Mouse (Mus musculus) urinary bladder, postnatal 10 days (tissue): ENCODE data around the gene Rbm33.

Experiments
- DNase-seq: peaks from one replicate; pipeline ENCODE4 v3.0.0; 2022; ENCODE audit warnings: low spot score

Rbm33 gene

GRCm38 (mm10) chr5:28316722-28317245 is at the start of gene Rbm33:
Rbm33 (plus strand) TSS chr5:28317121.
- peak; percentile 45 for DNase-seq

- no peak for DNase-seq
Measured at GRCm38 (mm10) chr5:28267576-28267975, 49.3 kb upstream of the Rbm33 start.

GRCm38 (mm10) chr5:28269469-28269991 is 47.4 kb upstream of the Rbm33 start:
- no peak for DNase-seq

- DNase-seq = no peak
Measured at GRCm38 (mm10) chr5:28272836-28273235, 44.1 kb upstream of the Rbm33 start.

GRCm38 (mm10) chr5:28277279-28277678 is 39.6 kb upstream of the Rbm33 start:
- DNase-seq = no peak

- DNase-seq = no peak
Measured at GRCm38 (mm10) chr5:28289111-28289510, 27.8 kb upstream of the Rbm33 start.

GRCm38 (mm10) chr5:28290630-28291029 is 26.3 kb upstream of the Rbm33 start:
- no peak for DNase-seq

GRCm38 (mm10) chr5:28291118-28291850 is 25.6 kb upstream of the Rbm33 start:
- no peak for DNase-seq

GRCm38 (mm10) chr5:28292281-28292680 is 24.6 kb upstream of the Rbm33 start:
- DNase-seq = no peak

GRCm38 (mm10) chr5:28293990-28294389 is 22.9 kb upstream of the Rbm33 start:
- DNase-seq = peak; percentile 79

- no peak for DNase-seq
Measured at GRCm38 (mm10) chr5:28298161-28298560, 18.8 kb upstream of the Rbm33 start.

GRCm38 (mm10) chr5:28298693-28299092 is 18.2 kb upstream of the Rbm33 start:
- DNase-seq = no peak

GRCm38 (mm10) chr5:28299346-28299745 is 17.6 kb upstream of the Rbm33 start:
- no peak for DNase-seq

GRCm38 (mm10) chr5:28302671-28303070 is 14.2 kb upstream of the Rbm33 start:
- DNase-seq = no peak

- DNase-seq = no peak
Measured at GRCm38 (mm10) chr5:28304551-28304950, 12.4 kb upstream of the Rbm33 start.

- DNase-seq = no peak
Measured at GRCm38 (mm10) chr5:28315526-28315925, 1.4 kb upstream of the Rbm33 start.

- no peak for DNase-seq
Measured at GRCm38 (mm10) chr5:28316151-28316721, 685 bp upstream of the Rbm33 start.

GRCm38 (mm10) chr5:28317253-28317916 is 464 bp downstream of the Rbm33 start:
- DNase-seq = no peak

GRCm38 (mm10) chr5:28317917-28318267 is 971 bp downstream of the Rbm33 start:
- no peak for DNase-seq

GRCm38 (mm10) chr5:28318671-28319070 is 1.8 kb downstream of the Rbm33 start:
- DNase-seq = no peak

- no peak for DNase-seq
Measured at GRCm38 (mm10) chr5:28321769-28322168, 4.8 kb downstream of the Rbm33 start.

- DNase-seq = no peak
Measured at GRCm38 (mm10) chr5:28322189-28322588, 5.3 kb downstream of the Rbm33 start.

GRCm38 (mm10) chr5:28323822-28324221 is 6.9 kb downstream of the Rbm33 start:
- DNase-seq = no peak
